Mouse (Mus musculus) liver, postnatal 0 days (tissue): ENCODE data around the gene Rbfox1.

Source experiments
- CTCF ChIP-seq: sonication (generic); IDR thresholded peaks from 2 replicates; pipeline ENCODE4 v1.5.1; 2016; ENCODE audit warnings: antibody characterized with exemption, low read depth
- EP300 ChIP-seq: IDR thresholded peaks from 2 replicates; pipeline ENCODE4 v1.6.1; 2016; ENCODE audit warnings: antibody characterized with exemption, low read depth, mild to moderate bottlenecking

GRCm38 (mm10) chr16:7201816-7202215 lies 1316.7 kb downstream of the Rbfox1 start:
- TF ChIP-seq CTCF (no peak), EP300 (no peak)
